Mouse (Mus musculus) R1 (cell line): ENCODE measurements at regions not wholly inside any gene's neighbourhood (a gene's known extent, or its start where the extent isn't known, plus 50 kb on each side); places are given as distances from the start of the nearest gene placed in this dataset.
"Not testable (repeated sequence)": the region's sequence is repeated elsewhere in the genome, so short reads cannot be mapped to it uniquely, and the experiment has no call there.

Source experiments
- DNase-seq: peaks from one replicate; pipeline ENCODE4 v3.0.0-alpha.2; 2018; ENCODE audit warnings: low read depth, low spot score

DNA sequence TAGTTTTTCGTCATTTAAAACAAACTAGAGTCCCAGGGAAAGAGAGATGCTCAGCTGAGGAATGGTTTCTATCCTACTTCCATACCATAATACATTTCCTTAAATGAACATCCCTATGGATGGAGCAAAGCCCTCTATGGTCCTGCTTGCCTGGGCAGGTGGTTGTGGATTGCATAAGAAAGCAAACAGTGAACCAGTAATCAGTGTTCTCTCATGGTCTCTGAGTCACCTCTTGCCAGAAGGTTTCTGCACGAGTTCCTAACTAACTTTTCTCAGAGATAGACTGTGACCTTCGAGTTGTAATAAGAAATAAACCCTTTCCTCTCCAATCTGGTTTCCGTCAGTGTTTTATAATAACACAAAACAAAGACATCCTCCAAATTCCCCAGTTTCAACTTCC lies 62.9 kb upstream of the Bet1 start:
- no peak for DNase-seq

GRCm38 (mm10) chr6:4158293-4158692 lies 71.5 kb upstream of the Bet1 start:
- no peak for DNase-seq

DNA sequence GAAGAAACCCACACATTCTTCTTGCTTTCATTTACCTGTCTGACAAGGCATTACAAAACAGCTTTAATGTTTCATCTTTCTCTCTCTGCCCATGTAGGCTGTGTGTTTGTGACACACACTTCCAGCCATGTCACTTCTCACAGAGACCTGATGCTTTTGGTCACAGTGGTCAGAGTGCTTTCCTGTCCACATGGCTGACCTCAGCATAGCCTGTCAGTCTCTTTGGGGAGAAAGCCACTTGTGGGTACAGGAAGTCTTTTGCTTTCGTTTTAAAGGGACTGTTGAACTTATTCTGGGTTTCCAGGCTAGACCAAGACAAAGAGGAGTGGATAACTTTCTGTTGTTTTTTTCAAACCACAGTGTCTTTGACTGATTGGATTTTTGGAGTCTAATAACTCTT lies 77.0 kb upstream of the Bet1 start:
- DNase-seq: no peak

GRCm38 (mm10) chr6:4167112-4167511 lies 80.3 kb upstream of the Bet1 start:
- no peak for DNase-seq

- DNase-seq: no peak
Measured at GRCm38 (mm10) chr6:4167757-4168156, 81.0 kb upstream of the Bet1 start.

- no peak for DNase-seq
Measured at GRCm38 (mm10) chr6:4171561-4171960, 84.8 kb upstream of the Bet1 start.

DNA sequence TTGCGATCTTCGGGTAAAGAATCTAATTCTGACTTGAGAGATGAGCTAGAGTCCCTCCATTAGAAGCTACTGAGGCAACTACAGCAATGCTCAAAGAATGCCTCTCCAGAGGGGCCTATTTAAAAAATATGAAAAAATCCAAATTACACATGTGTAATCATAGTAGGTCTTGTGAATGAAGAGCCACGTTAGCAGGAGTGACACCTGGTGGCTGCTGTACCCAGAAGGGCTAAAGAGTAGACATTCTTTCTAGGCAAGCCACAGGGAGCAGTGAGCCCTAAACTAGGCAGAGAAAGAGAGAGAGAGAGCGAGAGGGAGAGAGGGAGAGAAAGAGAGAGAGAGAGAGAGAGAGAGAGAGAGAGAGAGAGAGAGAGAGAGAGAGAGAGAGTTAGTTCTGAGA lies 100.9 kb upstream of the Bet1 start:
- DNase-seq: no peak

- peak; percentile 10 for DNase-seq
Measured at GRCm38 (mm10) chr6:4190976-4191375, 104.2 kb upstream of the Bet1 start.

DNA sequence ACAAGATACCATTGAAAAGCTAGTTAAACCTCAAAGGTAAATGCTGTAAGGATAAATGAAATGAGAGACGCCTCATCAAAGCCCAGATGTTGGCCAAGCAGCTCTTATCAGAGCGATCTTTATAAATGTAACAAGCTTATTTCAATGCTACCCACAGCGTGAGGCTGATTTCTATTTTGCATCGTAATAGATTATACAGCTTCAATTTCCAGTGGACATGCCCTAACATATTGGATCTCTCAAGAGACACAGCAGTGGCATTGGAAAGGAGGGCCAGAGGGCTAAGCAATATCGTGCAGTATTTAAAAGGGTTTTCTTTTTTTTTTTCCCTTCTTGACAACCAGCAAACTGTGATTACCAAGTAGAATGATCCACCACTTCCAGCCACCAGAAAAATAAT lies 106.5 kb upstream of the Bet1 start:
- no peak for DNase-seq

- DNase-seq: no peak
Measured at GRCm38 (mm10) chr6:4201176-4201575, 114.4 kb upstream of the Bet1 start.

GRCm38 (mm10) chr6:4205681-4206080 lies 118.9 kb upstream of the Bet1 start:
- DNase-seq: no peak

DNA sequence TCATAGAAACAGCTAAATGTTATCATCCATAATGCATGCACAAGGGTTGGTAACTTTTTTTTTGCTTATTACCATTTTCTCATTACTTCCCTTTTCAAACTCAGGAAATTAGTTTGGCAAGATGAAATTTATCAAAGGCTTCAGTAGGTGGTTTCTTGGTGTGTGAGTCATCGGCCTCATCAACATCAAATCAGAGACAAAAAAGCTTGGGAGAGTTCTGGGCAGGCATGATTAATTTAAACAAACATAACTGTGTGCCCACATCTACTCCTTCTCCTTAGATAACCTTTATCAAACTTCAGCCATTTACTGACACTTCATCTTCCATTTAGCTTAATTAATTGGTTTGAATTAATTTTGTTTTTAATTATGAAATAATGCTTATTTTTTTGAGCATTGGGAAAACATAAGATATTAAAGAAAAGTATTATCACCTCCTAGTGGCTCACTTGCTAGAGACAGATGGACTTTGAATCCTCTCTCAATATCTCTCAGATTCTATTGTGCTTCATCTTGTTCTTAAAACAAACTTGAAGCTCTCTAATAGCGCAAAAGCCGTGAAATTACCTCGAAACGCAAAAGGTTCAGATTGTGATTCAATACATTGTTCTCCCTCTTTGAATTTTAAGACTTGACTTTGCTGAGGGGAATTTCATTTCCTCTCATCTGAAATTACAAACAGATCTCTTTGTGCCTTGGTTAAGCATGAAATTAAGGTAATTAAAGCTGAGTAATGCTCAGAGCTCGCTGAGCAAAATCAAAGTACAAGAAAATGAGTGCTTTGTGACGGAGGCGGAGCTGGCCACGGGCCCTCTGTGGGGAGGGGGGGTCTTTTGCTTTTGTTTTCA lies 158.7 kb upstream of the Bet1 start:
- DNase-seq: no peak

- DNase-seq: no peak
Measured at GRCm38 (mm10) chr6:4246113-4246419, 159.3 kb upstream of the Bet1 start.

GRCm38 (mm10) chr6:4276607-4277006 lies 189.8 kb upstream of the Bet1 start:
- DNase-seq: no peak

GRCm38 (mm10) chr6:4277245-4277890 lies 190.6 kb upstream of the Bet1 start:
- no peak for DNase-seq

DNA sequence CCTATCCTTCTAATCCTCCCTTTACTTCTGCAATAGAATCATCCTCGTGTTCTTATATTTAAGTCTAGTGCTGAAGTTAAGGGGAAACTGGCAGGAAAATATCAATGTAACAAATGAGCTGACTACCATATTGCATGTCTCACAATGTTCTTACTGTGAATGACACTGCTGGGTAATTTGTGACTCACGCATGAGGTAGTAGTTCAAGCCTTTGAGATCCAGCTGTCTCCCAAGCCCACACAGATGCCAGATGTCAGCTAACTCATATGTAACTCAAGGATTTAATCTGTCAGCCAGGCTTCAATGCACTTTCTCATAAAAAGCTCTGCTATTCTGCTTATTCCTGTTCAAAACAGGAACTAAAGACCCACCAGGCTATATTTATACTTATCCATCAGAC lies 204.6 kb upstream of the Bet1 start:
- no peak for DNase-seq

DNA sequence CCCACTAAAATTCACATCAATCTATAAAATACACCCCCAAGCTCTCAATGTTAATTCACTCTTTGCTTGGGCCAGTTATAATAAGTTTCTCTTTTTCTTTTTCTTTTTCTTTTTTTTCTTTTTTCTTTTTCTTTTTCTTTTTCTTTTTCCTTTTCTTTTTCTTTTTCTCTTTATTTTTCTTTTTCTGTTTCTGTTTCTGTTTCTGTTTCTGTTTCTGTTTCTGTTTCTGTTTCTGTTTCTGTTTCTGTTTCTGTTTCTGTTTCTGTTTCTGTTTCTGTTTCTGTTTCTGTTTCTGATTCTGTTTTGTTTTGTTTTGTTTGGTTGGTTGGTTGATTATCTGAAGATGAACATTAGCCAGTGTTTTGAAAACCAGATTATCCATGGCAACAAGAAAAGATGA lies 201.2 kb upstream of the Col1a2 start:
- not testable (repeated sequence) for DNase-seq

DNA sequence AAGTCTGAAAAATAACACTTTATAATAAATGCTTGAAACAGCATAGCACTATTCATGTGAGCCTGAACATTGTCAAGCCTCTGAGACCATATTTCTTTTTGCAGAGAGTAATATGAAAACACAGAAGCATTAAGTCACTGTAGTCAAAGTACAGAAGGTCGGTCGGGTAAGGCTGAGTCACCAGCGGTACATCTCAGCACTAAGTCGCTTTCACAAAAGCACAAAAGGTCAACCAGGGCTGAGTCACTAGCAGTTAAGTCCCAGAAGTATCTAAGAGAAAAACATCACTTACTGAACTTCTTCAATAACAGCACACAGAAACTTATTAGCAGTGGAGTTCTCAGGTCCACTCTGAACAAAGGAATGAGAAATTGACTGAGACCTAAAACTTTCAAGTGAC lies 154.7 kb upstream of the Col1a2 start:
- DNase-seq: no peak

DNA sequence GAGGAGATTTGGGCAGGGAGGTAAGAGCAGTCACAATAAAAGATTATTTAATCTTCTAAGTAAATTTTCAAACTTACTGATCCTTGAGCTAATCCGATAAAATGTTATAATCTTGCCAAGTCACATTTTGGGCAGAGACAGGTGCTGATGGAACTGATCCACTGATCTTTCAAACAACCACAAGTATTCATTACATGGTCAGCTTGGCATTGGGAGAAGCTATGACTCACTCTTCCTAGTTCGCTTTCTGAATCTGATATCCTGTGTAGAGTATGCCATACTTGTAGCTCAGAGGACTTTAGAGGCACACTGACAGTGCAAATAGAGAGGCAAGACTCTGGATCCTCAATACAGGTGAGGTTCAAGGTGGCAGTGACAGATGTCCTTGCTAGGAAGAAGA lies 142.4 kb upstream of the Col1a2 start:
- no peak for DNase-seq

- DNase-seq: no peak
Measured at GRCm38 (mm10) chr6:4375465-4376037, 129.1 kb upstream of the Col1a2 start.

GRCm38 (mm10) chr6:4396808-4397207 lies 107.8 kb upstream of the Col1a2 start:
- DNase-seq: no peak

DNA sequence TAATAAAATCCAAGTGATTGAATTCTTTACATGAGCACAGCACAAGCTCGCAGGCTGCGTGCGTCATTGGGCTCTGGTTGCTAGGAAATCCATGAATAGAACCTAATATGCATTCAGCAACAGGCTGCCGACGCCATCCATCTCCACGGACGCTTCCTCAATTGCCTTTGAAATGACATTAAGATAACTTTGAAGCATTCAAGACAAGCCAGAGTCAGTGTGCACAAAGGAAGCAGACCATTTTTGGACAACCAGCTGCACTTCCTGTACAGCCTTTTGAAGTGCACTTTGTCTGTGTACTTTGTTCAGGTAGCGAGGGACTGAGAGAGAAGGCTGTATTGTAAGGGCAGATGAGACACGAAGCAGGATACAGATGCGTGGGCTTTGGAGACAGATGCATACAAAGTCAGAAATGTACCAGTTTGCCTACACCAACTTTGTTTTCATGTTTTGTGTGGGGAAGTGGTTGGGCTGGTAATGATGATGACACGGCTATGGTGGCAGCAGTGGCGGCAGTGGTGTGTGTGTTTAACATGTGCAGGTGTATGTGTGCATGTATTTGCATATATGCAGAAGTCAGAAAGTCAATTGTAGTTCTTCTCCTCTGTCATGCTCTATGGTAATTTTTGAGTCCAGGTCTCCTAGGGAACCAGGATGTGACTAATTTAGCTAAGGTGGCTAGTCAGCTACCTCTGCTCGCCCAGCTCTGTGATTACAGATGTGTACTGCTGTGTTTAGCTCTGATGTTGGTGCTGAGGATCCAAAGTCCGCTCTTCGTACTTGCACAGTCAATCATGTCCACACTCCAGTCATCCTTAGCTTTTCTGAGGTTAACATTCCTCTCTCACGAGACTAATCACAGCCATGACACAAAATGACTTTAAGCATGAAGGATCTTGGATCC lies 106.7 kb upstream of the Col1a2 start:
- DNase-seq: peak; percentile 19
